Mouse (Mus musculus) olfactory bulb, adult 2 months (tissue): Measurements from ENCODE around the gene Tmem132d.

Source experiments
- CTCF ChIP-seq: fragments of 200-500 bp; IDR thresholded peaks from 2 replicates; pipeline ENCODE4 v1.5.1; 2012; ENCODE audit warnings: low read depth, mild to moderate bottlenecking, low read length, moderate library complexity; ENCODE audit not compliant: insufficient read depth
- POLR2A ChIP-seq: fragments of 200-500 bp; IDR thresholded peaks from 2 replicates; pipeline ENCODE4 v1.6.1; 2012; ENCODE audit warnings: mild to moderate bottlenecking, low read depth, low read length, moderate library complexity; ENCODE audit not compliant: insufficient read depth

GRCm38 (mm10) chr5:127976661-127977060, 456.2 kb downstream of the Tmem132d start:
- TF ChIP-seq CTCF: no peak
- no peak for TF ChIP-seq POLR2A
